Mouse (Mus musculus): ENCODE results near the gene Pdhx. TPM values are rescaled to one million over a fixed set of nuclear protein-coding genes. Genes with fewer than 3 reads are reported as not detected.

The Pdhx gene
- polyA plus RNA-seq, 1 experiment from 2014 or later = 42.4 TPM

DNA sequence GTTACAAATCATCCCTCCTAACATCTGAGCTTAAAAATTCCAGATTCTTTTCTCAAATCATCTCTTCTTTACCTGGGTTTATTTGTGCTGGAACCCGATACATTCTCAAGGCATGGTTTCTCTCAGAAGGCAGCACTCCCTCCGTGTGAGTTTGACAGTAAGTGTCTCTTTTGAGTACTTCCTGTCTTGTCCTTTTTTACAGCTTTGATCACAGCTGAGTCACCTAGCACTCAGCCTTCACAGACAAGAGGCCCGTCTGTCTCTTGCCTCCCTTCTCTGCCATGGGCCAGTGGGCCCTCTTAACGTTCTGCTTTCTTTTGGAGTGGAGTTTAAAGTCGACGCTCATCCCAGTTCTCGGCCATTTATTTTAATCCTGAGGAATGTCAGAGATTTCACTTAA is 68.7 kb downstream of the Pdhx start:
- no peak overlapping the region for H3K9ac ChIP-seq
- H3K4me2 ChIP-seq (replicated peaks) = no peak overlapping the region
- H3K27ac ChIP-seq = no peak overlapping the region
- H3K9me3 ChIP-seq (replicated peaks) = no peaks in the 10 kb centered on the region
- no peak overlapping the region for H3K4me3 ChIP-seq
- no peaks in the 10 kb centered on the region for H3K4me1 ChIP-seq
- WGBS = 63% methylated on average over 7 of the region's 7 CpGs
- ATAC-seq (ENCODE audit: low FRiP score) = no peak
- H3K27me3 ChIP-seq = no peaks in the 10 kb centered on the region; the same call in 1 of the 2 replicates
- no peaks in the 10 kb centered on the region for H3K36me3 ChIP-seq

DNA sequence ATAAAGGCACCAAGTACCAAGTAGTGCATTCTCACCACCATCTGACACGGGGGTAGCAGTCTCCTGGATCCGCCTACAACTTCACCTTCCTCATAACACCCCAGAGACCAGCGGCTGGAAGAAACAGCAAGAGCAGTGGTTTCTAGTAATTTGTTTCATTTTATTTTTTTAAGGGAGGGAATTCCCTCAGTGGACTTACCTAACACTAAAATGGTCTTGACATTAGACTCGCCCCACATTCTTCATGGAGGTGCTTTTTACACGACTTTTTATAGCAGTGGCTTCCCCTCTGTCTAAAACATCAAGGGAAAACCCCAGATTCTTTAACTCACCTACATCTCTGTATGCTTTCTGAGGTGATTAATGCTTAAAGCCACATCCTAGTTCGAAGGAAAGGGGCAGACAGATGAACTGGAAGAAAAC is 74.1 kb downstream of the Pdhx start:
- Histone ChIP-seq H3K36me3 (no peaks in the 10 kb centered on the region), H3K9me3 (replicated peaks) (no peaks in the 10 kb centered on the region), H3K27me3 (no peaks in the 10 kb centered on the region; the same call in 1 of the 2 replicates), H3K4me3 (no peak overlapping the region), H3K9ac (no peak overlapping the region), H3K4me1 (peaks cover 6% of the 10 kb centered on the region; the same call in 1 of the 2 replicates), H3K4me2 (replicated peaks) (no peak overlapping the region), H3K27ac (no peak overlapping the region)
- ATAC-seq (ENCODE audit: low FRiP score) = no peak
- WGBS = 70% methylated on average over 6 of the region's 6 CpGs

DNA sequence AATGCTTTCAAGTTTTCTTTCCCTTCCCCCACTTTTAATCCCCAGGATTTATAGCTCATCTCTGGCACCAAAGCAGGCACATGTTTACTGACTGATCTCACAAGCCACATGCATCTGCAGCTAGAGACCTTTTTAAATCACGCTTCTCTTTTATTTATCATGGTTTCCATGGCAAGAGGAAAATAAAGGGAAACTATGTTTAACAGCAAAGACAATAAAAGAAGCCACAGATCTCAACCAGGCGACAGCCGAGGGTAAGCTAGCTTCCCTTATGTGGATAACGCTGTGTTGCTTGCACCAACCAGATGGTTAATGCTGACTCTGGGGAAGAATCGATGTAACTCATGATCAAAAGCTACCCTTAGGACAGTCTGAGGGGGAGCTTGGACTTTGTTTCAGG is 75.0 kb downstream of the Pdhx start:
- no peaks in the 10 kb centered on the region for H3K9me3 ChIP-seq (replicated peaks)
- H3K4me1 ChIP-seq = peaks cover 6% of the 10 kb centered on the region; the same call in 1 of the 2 replicates
- H3K4me2 ChIP-seq (replicated peaks) = no peak overlapping the region
- 29% methylated on average over 5 of the region's 5 CpGs for WGBS
- no peaks in the 10 kb centered on the region for H3K36me3 ChIP-seq
- ATAC-seq (ENCODE audit: low FRiP score) = no peak; the same call in 1 of the 2 replicates
- no peaks in the 10 kb centered on the region; the same call in 1 of the 2 replicates for H3K27me3 ChIP-seq
- no peak overlapping the region for H3K27ac ChIP-seq
- no peak overlapping the region for H3K9ac ChIP-seq
- no peak overlapping the region for H3K4me3 ChIP-seq

DNA sequence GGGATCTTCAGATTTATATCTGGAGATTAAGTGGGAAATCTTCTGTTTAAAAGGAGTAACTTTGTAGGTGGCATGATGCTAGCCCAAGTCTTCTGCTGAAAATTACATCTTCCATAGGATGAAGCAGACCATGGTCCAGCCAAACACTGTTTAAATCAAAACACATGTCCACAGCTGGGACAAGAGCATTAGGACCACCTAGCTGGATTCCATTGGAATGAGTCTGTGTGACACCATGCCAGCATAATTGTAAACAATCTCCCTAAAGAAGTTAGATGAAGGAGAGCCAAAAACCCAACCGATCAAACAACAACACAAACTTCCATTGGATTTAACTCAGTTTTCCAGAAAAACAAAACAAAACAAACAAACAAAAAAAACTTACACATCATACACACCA is 75.4 kb downstream of the Pdhx start:
- H3K36me3 ChIP-seq = no peaks in the 10 kb centered on the region
- 79% methylated on average over 1 of the region's 1 CpGs for WGBS
- H3K4me2 ChIP-seq (replicated peaks) = no peak overlapping the region
- H3K27me3 ChIP-seq = no peaks in the 10 kb centered on the region; the same call in 1 of the 2 replicates
- H3K27ac ChIP-seq = no peak overlapping the region
- no peak for ATAC-seq (ENCODE audit: low FRiP score)
- no peak overlapping the region for H3K4me3 ChIP-seq
- no peak overlapping the region for H3K9ac ChIP-seq
- H3K4me1 ChIP-seq = peaks cover 6% of the 10 kb centered on the region; the same call in 1 of the 2 replicates
- H3K9me3 ChIP-seq (replicated peaks) = no peaks in the 10 kb centered on the region

DNA sequence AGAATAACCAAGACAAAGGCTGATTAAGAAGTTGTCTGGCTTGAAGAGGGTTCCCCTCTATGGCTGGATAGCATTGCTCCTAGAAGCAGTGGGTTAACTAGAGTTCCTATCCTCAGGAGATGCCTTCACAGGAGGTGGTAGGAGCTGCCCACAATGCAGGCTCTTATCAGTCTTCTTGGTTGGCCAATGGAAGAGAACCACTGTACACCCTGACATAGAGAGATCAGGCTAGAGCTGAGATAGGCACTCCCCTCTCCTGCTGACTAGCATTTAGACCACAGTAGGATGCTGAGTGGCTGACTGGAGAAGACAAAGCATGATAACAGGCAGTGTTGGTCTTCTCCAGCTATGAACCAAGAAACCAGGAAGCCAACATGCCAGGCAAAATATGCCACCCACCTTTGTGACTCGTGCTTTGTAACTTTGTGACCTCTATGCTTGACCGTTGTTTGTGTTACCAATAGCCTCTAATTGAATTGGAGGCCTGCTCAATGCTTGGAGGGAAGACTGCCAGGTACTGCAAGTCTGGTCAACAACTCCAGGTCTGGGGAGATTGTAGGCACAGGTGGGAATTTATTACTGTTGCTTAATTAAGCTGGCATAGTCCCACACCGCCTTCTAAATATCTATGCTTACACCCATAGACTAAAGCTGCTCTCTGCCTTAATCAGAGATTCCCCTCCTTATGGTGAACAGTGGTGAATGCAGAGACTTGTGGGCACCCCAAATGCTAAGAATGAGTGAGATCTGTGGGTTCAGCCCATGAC is 79.3 kb downstream of the Pdhx start:
- Histone ChIP-seq H3K9me3 (replicated peaks) (no peaks in the 10 kb centered on the region), H3K27me3 (no peaks in the 10 kb centered on the region), H3K4me2 (replicated peaks) (no peak overlapping the region), H3K27ac (no peak overlapping the region), H3K4me1 (peaks cover 6% of the 10 kb centered on the region; the same call in 1 of the 2 replicates), H3K4me3 (no peak overlapping the region), H3K9ac (no peak overlapping the region), H3K36me3 (no peaks in the 10 kb centered on the region)
- ATAC-seq (ENCODE audit: low FRiP score) = no peak
- WGBS = 89% methylated on average over 3 of the region's 3 CpGs

DNA sequence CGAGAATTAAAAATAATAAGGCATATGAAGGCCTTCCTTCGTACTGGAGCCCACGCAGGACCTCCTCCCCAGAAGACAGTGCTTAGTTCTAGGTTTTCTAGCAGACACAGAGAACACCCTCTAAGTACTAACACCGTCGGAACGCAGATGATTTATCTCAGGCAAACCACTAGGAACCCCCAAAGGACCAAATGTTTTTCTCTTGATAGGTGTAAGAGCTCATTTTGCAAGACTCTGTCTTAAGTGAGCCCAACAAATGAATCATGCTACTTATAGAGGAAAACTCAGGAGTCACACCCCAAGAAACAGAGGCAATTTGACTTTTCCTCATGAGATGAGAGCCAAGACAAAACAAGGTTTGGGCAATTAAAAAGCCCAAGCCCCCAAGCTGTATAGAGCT is 80.9 kb downstream of the Pdhx start:
- no peaks in the 10 kb centered on the region for H3K4me1 ChIP-seq
- H3K4me3 ChIP-seq = no peak overlapping the region

DNA sequence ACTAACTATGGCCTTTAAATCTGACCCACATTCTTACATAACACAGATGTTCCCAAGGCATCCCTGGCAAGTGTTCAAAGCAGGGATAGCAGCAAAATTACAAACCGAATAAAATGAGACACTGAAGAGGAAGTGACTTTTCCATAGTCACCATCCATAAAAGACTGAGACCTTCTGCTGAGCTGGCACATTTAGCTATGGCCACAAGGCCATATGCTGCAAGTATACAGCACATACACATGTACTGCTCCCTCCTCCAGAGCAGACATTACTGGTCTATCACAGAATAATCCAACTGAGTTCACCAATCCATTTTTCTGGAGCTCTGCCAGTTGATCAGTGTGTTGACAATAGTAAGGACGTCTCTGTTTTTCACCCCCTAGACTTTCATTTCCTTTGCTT is 83.0 kb downstream of the Pdhx start:
- no peaks in the 10 kb centered on the region for H3K4me1 ChIP-seq
- H3K27me3 ChIP-seq = no peaks in the 10 kb centered on the region
- no peaks in the 10 kb centered on the region for H3K9me3 ChIP-seq (replicated peaks)
- no peak overlapping the region for H3K4me3 ChIP-seq
- no peak overlapping the region for H3K4me2 ChIP-seq (replicated peaks)
- 72% methylated on average over 2 of the region's 2 CpGs for WGBS
- no peak overlapping the region for H3K9ac ChIP-seq
- H3K36me3 ChIP-seq = no peaks in the 10 kb centered on the region
- H3K27ac ChIP-seq = no peak overlapping the region
- ATAC-seq (ENCODE audit: low FRiP score) = no peak

More for the DNA sequence above, 80.9 kb downstream of the Pdhx start:
- no peaks in the 10 kb centered on the region for H3K36me3 ChIP-seq
- H3K27me3 ChIP-seq = no peaks in the 10 kb centered on the region
- H3K9ac ChIP-seq = no peak overlapping the region
- H3K9me3 ChIP-seq (replicated peaks) = no peaks in the 10 kb centered on the region
- no peak for ATAC-seq (ENCODE audit: low FRiP score)
- WGBS = 86% methylated on average over 6 of the region's 6 CpGs
- H3K27ac ChIP-seq = no peak overlapping the region
- no peak overlapping the region for H3K4me2 ChIP-seq (replicated peaks)

DNA sequence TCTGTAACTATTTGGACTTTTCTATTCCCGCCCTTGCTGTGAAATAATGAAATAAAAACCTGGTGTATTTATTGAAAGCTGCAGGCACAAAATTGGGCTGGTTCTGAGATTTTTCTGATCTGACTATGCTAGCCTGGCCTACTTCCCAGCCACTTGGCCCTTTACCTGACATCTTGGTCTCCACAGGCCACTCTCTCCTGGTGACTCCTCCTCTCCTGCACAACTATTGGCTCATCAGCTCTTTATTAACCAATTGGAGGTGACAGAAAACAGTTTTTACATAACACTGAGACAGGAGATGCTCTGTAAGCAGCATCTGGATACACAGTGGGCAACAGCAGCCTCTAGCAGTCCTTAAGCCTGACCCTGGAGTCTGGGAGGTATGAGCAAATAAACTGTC is 83.9 kb downstream of the Pdhx start:
- no peaks in the 10 kb centered on the region for H3K4me1 ChIP-seq
- H3K27ac ChIP-seq = no peak overlapping the region

DNA sequence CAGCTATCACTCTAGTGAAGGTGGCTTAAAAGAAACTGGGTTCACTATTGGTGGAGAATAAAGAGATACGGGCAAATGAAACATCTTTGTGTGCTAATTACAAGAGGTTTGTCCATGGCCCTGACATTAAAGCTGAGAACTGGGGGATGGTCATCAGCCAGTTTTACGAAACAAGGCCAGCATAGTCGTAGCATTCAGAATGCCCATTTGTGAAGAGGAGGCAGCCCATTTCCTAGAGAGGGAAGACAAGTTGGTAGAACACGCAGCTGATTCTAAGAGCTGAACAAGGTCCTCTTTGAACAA is 85.7 kb downstream of the Pdhx start:
- no peaks in the 10 kb centered on the region for H3K36me3 ChIP-seq
- 91% methylated on average over 4 of the region's 4 CpGs for WGBS
- H3K9me3 ChIP-seq (replicated peaks) = no peaks in the 10 kb centered on the region
- no peak overlapping the region for H3K4me3 ChIP-seq
- H3K4me2 ChIP-seq (replicated peaks) = no peak overlapping the region
- H3K27me3 ChIP-seq = no peaks in the 10 kb centered on the region
- H3K9ac ChIP-seq = no peak overlapping the region
- ATAC-seq (ENCODE audit: low FRiP score) = no peak
- no peaks in the 10 kb centered on the region for H3K4me1 ChIP-seq
- no peak overlapping the region for H3K27ac ChIP-seq

More for the DNA sequence above, 83.9 kb downstream of the Pdhx start:
- no peaks in the 10 kb centered on the region for H3K9me3 ChIP-seq (replicated peaks)
- H3K9ac ChIP-seq = no peak overlapping the region
- no peak overlapping the region for H3K4me2 ChIP-seq (replicated peaks)
- H3K4me3 ChIP-seq = no peak overlapping the region
- WGBS = 94% methylated on average over 1 of the region's 1 CpGs
- no peaks in the 10 kb centered on the region for H3K36me3 ChIP-seq
- no peak for ATAC-seq (ENCODE audit: low FRiP score)
- no peaks in the 10 kb centered on the region for H3K27me3 ChIP-seq

DNA sequence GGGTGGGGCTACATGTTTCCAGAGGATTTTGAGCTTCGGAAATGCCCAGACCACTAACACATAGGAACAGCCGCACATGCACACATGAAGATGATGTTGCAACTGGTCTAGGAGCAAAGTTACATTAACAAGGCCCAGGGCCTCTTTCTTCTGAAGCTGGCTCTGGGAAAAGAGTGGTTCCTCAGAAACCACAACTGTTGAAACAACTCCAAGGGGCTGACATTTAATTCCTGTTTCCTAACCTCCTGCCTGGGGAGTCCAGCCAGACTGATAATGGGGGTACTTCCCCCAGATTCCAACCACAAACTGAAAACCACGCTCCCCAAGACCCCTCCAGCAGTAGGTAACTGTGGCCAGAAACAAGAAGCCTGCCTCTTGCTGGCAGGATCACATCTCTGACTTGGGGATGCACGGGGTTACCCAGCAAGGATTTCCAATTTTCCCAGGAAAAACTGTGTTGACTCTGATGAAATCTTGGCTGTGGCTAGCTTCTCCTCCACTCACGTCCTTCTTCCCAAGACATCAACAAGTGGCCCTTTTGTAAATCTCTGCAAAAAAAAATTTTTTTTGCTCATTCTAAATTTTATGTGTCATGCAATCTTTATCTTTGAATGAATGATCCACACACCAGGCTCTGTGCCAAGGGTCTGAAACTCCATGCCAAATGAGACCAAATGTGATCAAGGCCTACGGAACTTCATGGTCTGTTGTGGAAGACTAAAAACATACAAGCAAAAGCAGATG is 86.2 kb downstream of the Pdhx start:
- ATAC-seq (ENCODE audit: low FRiP score) = no peak
- no peaks in the 10 kb centered on the region for H3K36me3 ChIP-seq
- no peak overlapping the region for H3K4me2 ChIP-seq (replicated peaks)
- 92% methylated on average over 6 of the region's 6 CpGs for whole genome bisulfite sequencing
- H3K4me3 ChIP-seq = no peak overlapping the region
- no peaks in the 10 kb centered on the region for H3K9me3 ChIP-seq (replicated peaks)
- no peaks in the 10 kb centered on the region for H3K27me3 ChIP-seq
- H3K27ac ChIP-seq = no peak overlapping the region
- no peaks in the 10 kb centered on the region for H3K4me1 ChIP-seq
- no peak overlapping the region for H3K9ac ChIP-seq

DNA sequence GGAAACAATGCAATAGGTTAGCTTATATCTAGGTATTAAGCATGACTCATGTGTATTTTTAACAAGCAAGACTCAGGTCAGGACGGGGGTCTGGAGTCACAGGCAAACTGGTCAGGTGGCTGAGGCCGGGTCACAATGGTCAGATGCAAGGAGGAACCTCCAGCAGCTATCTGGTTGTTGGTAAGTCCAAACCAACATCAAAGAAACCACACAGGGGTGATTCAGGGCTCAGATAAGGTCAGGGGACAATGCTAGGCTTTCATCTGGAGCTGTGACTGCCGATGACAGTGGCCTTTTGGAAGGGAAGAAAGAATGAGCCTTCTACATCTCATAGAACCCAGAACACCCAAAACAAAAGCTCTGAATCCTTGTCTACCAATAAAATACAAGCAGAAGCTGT is 86.9 kb downstream of the Pdhx start:
- H3K4me2 ChIP-seq (replicated peaks) = no peak overlapping the region
- H3K4me3 ChIP-seq = no peak overlapping the region
- no peak overlapping the region for H3K27ac ChIP-seq
- WGBS = 79% methylated on average over 3 of the region's 3 CpGs
- H3K36me3 ChIP-seq = no peaks in the 10 kb centered on the region
- no peak overlapping the region for H3K9ac ChIP-seq
- H3K27me3 ChIP-seq = no peaks in the 10 kb centered on the region
- ATAC-seq (ENCODE audit: low FRiP score) = no peak
- H3K9me3 ChIP-seq (replicated peaks) = no peaks in the 10 kb centered on the region
- H3K4me1 ChIP-seq = no peaks in the 10 kb centered on the region

DNA sequence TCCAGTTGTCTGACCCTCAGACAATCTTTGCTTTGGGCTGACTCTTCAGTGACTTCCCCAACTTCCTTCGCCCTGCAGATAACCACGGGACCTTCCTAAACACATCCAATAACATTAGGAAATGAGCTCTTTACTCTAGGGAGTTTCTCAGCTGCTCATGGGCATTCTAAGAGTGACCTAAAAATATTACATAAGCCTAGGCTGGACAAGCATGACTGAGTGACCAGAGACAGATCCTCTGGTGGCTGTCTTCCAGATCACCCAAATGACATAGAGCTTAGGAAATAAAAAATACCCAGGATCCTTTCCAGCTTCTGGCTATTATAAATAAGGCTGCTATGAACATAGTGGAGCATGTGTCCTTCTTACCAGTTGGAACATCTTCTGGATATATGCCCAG is 90.5 kb downstream of the Pdhx start:
- no peak for ATAC-seq (ENCODE audit: low FRiP score)
- Histone ChIP-seq H3K9me3 (replicated peaks) (no peaks in the 10 kb centered on the region), H3K4me3 (no peak overlapping the region), H3K36me3 (no peaks in the 10 kb centered on the region), H3K4me1 (no peaks in the 10 kb centered on the region), H3K9ac (no peak overlapping the region), H3K4me2 (replicated peaks) (no peak overlapping the region), H3K27me3 (no peaks in the 10 kb centered on the region), H3K27ac (no peak overlapping the region)
- WGBS = 86% methylated on average over 2 of the region's 2 CpGs

All from hindbrain, embryonic 12.5 days (tissue).